In the genomic region with DNA sequence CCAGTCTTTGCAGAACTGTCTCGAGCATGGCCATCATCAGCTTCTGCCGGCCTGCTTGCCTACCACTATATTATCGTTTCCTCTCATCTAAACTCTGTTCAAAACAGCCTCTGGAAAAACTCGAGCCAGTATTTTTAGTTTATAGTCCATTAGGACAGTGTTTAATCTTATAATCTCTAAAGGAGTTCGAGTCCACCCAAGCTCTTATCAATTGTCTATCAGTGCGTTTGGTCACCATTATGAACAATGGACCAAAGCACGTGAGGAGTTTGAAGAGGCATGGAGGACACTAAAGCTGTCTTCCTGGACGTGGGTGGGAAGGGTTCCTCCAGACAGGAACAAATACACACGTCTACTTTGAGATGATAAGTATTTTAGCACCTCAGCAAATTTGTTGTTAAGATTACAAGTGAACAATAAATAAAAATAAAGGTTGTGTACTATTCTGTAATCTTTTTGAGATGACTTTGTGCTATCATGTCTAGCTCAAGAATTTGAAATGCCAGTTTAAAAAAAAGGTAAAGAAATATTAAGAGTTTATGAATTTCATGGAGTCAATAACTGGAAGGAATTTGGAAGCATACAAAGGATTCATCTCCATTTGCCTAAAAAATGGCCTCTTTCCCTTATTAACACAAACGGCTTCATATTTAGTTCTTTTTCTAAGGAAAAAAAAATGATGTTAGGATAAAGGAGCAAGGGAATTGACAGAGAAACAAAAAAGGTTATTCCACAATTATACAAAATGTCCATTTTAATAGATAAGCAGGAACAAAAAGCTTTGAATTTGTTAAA, we compare ENCODE assay signal across 8 mouse cellular contexts. TPM values are rescaled to one million over a fixed set of nuclear protein-coding genes. Genes with fewer than 3 reads are reported as not detected.
DNase-seq lines count a peak whose midpoint lies in the region; ATAC-seq and TF ChIP-seq lines count a peak whose summit lies in the region.

No protein-coding gene starts in this region.

- peak overlapping the region; percentile 75 for H3K4me2 ChIP-seq in forebrain, embryonic 15.5 days (replicated peaks)
- peak overlapping the region; percentile 82 for H3K4me2 ChIP-seq in liver, postnatal 0 days (ENCODE audit: low read depth, low read length)

- H3K36me3 ChIP-seq in forebrain, embryonic 15.5 days, result no peaks in the 10 kb centered on the region
- H3K36me3 ChIP-seq in liver, postnatal 0 days (replicated peaks; ENCODE audit: insufficient read depth, low read length), result 0 out of 2 replicates have a peak, but pooled peaks cover 8% of the 10 kb centered on the region

- no peaks in the 10 kb centered on the region for H3K9me3 ChIP-seq in forebrain, embryonic 15.5 days
- H3K9me3 ChIP-seq in liver, postnatal 0 days (ENCODE audit: low read length), result no peaks in the 10 kb centered on the region

- peak overlapping the region; percentile 99 for H3K9ac ChIP-seq in forebrain, embryonic 15.5 days (replicated peaks)
- peak overlapping the region; percentile 59 for H3K9ac ChIP-seq in liver, postnatal 0 days (replicated peaks)

- peak overlapping the region; percentile 94 for H3K4me3 ChIP-seq in gastrocnemius, adult 2 months
- H3K4me3 ChIP-seq in forebrain, embryonic 15.5 days, result peak overlapping the region; percentile 100
- H3K4me3 ChIP-seq in liver, postnatal 0 days (ENCODE audit: low read depth, low read length), result peak overlapping the region; percentile 91

- no peak for ATAC-seq in forebrain, embryonic 15.5 days (replicated peaks)
- no peak for ATAC-seq in liver, postnatal 0 days

- no peaks in the 10 kb centered on the region for H3K27me3 ChIP-seq in forebrain, embryonic 15.5 days
- no peaks in the 10 kb centered on the region for H3K27me3 ChIP-seq in liver, postnatal 0 days (ENCODE audit: insufficient read depth, low read length)

- intact Hi-C loops in gastrocnemius, adult 2 months (cut with DNase I), result no loop called here

- no peak for TF ChIP-seq CTCF in gastrocnemius, adult 2 months (IDR thresholded peaks at IDR 0.05)
- TF ChIP-seq CTCF in liver, postnatal 0 days (IDR thresholded peaks at IDR 0.05; ENCODE audit: low read depth), result no peak

- H3K4me1 ChIP-seq in forebrain, embryonic 15.5 days, result peaks cover 48% of the 10 kb centered on the region
- H3K4me1 ChIP-seq in liver, postnatal 0 days (ENCODE audit: insufficient read depth), result peaks cover 40% of the 10 kb centered on the region

- WGBS in forebrain, embryonic 15.5 days, result 9% methylated on average over 10 of the region's 10 CpGs
- 8% methylated on average over 10 of the region's 10 CpGs for WGBS in liver, postnatal 0 days (ENCODE audit: insufficient replicate concordance)

- TF ChIP-seq EP300 in liver, postnatal 0 days (IDR thresholded peaks at IDR 0.05; ENCODE audit: low read depth), result no peak

- DNase-seq in gastrocnemius, adult 2 months, result no peak
- DNase-seq in gastrocnemius, postnatal 25 days, result no peak
- DNase-seq in CD4-positive helper T cell, adult 2 months (ENCODE audit: low read depth, low spot score), result peak; percentile 39
- no peak for DNase-seq in liver, postnatal 0 days
- no peak for DNase-seq in right cerebral cortex, postnatal 25 days
- DNase-seq in adrenal gland, postnatal 25 days, result no peak
- DNase-seq in adrenal gland, postnatal 36 days, result no peak

- peak overlapping the region; percentile 99 for H3K27ac ChIP-seq in gastrocnemius, adult 2 months
- peak overlapping the region; percentile 74 for H3K27ac ChIP-seq in forebrain, embryonic 15.5 days (replicated peaks)
- peak overlapping the region; percentile 49; the same call in 1 of the 2 replicates for H3K27ac ChIP-seq in liver, postnatal 0 days (ENCODE audit: low read depth)

RNA-seq across cellular contexts. Expression of a gene that starts 3.0 kb away (rescaled TPM):
- total RNA-seq in gastrocnemius, adult 2 months (2021), result 10 to 100 TPM; 26.4 to 28.4 TPM
- 10 to 100 TPM; 20.5 to 24.2 TPM for total RNA-seq in gastrocnemius, postnatal 25 days (2021)
- 198 and 206 TPM in 2 replicates for polyA plus RNA-seq in forebrain, embryonic 15.5 days (2015; fragmentation: Nextera tagmentation; extraction: Ambion mirVana)
- 27.5 and 28.5 TPM in 2 replicates for polyA plus RNA-seq in liver, postnatal 0 days (2015; fragmentation: Nextera tagmentation; extraction: Ambion mirVana)
- total RNA-seq in adrenal gland, postnatal 25 days (2021), result 77.2 and 90.2 TPM in 2 replicates
- 10 to 100 TPM; 63.5 to 68.5 TPM for total RNA-seq in adrenal gland, postnatal 36 days (2021)

Comparison
In these comparisons a context has a peak if more than half of its experiments do, and no peak if none do; other contexts are left out.
1. H3K27ac ChIP-seq: peak in every context shown above with its lines; median percentile 99 in gastrocnemius, adult 2 months; 74 in forebrain, embryonic 15.5 days; 49 in liver, postnatal 0 days.